Mouse (Mus musculus): ENCODE results near the gene Ccnd3.

- TF ChIP-seq ZNF384 (IDR thresholded peaks at IDR 0.05; ENCODE audit: low read depth, low read length) (no peak), POLR2A (IDR thresholded peaks at IDR 0.05; ENCODE audit: control insufficient read depth in 1 of 2, insufficient read depth in 1 of 2, low read depth in 1 of 2, low read length in 2 of 2, poor library complexity in 1 of 2) (no peak), MEF2A (IDR thresholded peaks at IDR 0.05; ENCODE audit: extremely low read depth, insufficient replicate concordance, low read depth, low read length, poor library complexity, severe bottlenecking) (no peak), CTCF (IDR thresholded peaks at IDR 0.05 in 2 of 3, conservative IDR thresholded peaks at IDR 0.05 in 1 of 3; ENCODE audit: control insufficient read depth in 1 of 3, insufficient read depth in 1 of 3, low read depth in 2 of 3, low read length in 3 of 3, poor library complexity in 1 of 3, severe bottlenecking in 1 of 3) (no peak), GATA1 (IDR thresholded peaks at IDR 0.05; ENCODE audit: low read depth, low read length) (no peak), POLR2AphosphoS2 (IDR thresholded peaks at IDR 0.05; ENCODE audit: low read length) (no peak), MAX (IDR thresholded peaks at IDR 0.05; ENCODE audit: low read length) (no peak), JUND (IDR thresholded peaks at IDR 0.05; ENCODE audit: low read depth, low read length) (no peak), HCFC1 (IDR thresholded peaks at IDR 0.05; ENCODE audit: low read depth, low read length) (no peak), EP300 (IDR thresholded peaks at IDR 0.05; ENCODE audit: low read depth in 1 of 2, low read length in 2 of 2) (no peak), NELFE (IDR thresholded peaks at IDR 0.05; ENCODE audit: low read depth, low read length) (no peak), MXI1 (IDR thresholded peaks at IDR 0.05; ENCODE audit: low read depth, low read length) (no peak)
Observed at GRCm38 (mm10) chr17:47467659-47468058, 37.2 kb upstream of the Ccnd3 start.

All from MEL (cell line).